Mouse (Mus musculus): Measurements from ENCODE around the gene Lin7b.

DNA sequence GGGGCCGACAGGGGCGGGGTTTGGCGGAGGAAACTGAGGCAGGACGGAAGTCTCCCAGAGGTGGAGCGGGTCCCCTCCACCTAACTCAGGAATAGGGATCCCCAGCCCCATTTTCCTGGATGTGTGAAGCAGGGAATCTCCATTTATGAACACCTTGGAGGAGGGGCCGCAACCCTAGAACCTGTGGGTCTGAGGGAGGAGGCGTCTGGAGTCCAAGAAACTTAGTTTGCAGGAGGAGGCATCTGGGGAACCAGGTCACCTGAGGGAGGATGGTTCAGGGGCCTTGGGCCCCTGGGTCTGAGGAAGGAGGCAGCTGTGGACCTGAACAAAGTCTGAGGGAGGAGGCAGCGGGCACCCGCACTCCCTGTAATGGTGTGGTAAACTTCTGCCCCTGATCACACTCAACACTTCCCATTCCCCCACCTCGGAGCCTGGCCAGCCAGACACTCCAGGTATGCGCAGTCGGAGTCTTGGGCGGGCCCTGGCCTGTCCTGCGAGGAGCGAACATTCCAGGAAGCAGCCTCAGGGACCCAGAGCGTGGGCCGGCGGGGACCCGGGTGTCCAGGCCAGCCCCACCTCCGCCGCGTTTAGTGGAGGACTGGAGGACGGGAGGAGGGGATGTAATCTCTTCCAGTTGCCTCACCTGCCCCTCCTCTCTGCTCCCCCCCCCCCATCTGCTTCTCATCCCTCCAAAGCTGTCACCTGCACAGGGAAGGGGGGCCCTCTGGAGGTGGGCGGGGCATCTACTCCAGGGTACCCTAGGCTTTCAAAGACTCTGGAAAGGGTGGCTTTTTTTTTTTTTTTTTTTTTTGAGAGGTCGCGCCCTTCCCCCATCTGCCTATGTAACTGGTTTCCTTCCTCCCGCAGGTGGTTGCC lies 43.7 kb upstream of the Lin7b start:
- TF ChIP-seq POLR2A (IDR thresholded peaks at IDR 0.05; ENCODE audit: low read depth, low read length) (no peak), CTCF (IDR thresholded peaks at IDR 0.05; ENCODE audit: extremely low read depth, insufficient read depth, insufficient read length, insufficient replicate concordance) (no peak)
